Mouse (Mus musculus) thymus, adult 2 months (tissue): Measurements from ENCODE around the gene Rnf181.

Experiments
- CTCF ChIP-seq: fragments of 200-500 bp; IDR thresholded peaks from 2 replicates; pipeline ENCODE4 v1.5.1; 2012; ENCODE audit warnings: mild to moderate bottlenecking, control low read depth, low read length, moderate library complexity, borderline replicate concordance; ENCODE audit not compliant: control insufficient read depth, poor library complexity, insufficient read depth; ENCODE audit errors: extremely low read depth
- POLR2A ChIP-seq: fragments of 200-500 bp; IDR thresholded peaks from 2 replicates; pipeline ENCODE4 v1.6.1; 2012; ENCODE audit warnings: mild to moderate bottlenecking, low read length, control low read depth, moderate library complexity; ENCODE audit not compliant: control insufficient read depth, poor library complexity, insufficient read depth; ENCODE audit errors: extremely low read depth

DNA sequence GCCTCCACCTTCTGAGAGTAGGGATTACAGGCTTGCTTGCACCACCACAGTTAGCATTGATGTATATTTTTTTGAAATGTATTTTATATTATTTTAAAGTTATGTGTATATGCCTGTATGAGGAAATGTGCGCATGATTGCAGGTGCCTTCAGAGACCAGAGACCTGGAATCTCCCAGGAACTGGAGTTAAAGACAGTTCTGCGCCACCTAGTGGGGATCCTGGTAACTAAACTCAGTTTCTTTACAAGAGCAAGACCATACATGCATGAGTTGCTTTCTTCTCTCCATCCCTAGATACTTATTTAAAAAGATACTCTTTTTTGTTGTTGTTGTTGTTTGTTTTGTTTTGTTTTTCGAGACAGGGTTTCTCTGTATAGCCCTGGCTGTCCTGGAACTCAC is 42.8 kb upstream of the Rnf181 start:
- TF ChIP-seq CTCF (no peak), POLR2A (no peak)
